Mouse (Mus musculus): Measurements from ENCODE around the gene Klhdc8a.

DNA sequence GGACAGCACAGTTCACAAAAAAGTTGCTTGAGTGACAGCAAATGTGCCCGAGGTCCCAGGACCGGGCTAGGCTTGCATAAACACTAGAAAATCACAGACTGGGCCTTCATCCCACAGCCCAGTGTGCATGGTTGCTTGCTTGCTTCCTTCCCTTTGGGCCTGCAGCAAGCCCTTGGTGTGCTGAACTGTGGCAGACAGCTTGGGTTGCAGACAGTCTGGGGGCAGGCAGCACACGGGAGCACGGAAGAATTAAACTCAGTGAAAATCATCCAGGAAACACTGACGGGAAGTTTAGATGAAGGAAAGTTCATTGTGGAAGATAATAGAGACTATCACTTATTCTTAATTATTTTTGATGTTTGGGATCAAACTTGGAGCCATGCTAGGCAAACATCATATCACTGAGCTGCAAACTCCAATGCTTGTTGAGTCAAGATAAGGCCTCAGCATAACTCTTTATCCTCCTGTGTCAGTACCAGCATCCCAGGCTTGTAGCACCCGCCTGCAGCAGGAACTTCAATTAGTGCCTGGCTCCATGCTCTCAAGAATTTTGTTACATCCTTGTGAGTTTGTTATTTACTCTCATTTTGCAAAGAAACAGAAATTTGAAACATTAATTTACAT lies 35.9 kb downstream of the Klhdc8a start:
- TF ChIP-seq CTCF (IDR thresholded peaks at IDR 0.05; ENCODE audit: extremely low read depth, insufficient read length, insufficient replicate concordance, low read depth, low read length) (no peak), POLR2A (IDR thresholded peaks at IDR 0.05; ENCODE audit: low read depth, low read length) (no peak)
